Mouse (Mus musculus) left cerebral cortex, adult 8-10 months (tissue): ENCODE results near the gene Olfr222. TPM values are rescaled to one million over a fixed set of nuclear protein-coding genes. Genes with fewer than 3 reads are reported as not detected.
"Not testable (repeated sequence)": the region's sequence is repeated elsewhere in the genome, so short reads cannot be mapped to it uniquely, and the experiment has no call there.

Source experiments
- DNase-seq, 2 experiments: peaks; one replicate each; pipeline ENCODE4 v3.0.0; 2022; ENCODE audit warnings: low spot score in 2 of 2
- total RNA-seq, 4 experiments: library from RNA; stranded (reverse); gene quantifications; 2 replicates each; pipeline ENCODE4 v1.2.4; 2022

The Olfr222 gene
- not detected for total RNA-seq

- not testable (repeated sequence) for DNase-seq
Observed at GRCm38 (mm10) chr11:59576135-59576534, at the start of gene Olfr222. TSS of gene Olfr222 (minus strand) at chr11:59576235.

- peak; percentile 15 to 39 for DNase-seq
Observed at GRCm38 (mm10) chr11:59624017-59624630, 48.1 kb upstream of the Olfr222 start.

- no peak for DNase-seq
Observed at GRCm38 (mm10) chr11:59622214-59622613, 46.2 kb upstream of the Olfr222 start.

GRCm38 (mm10) chr11:59616986-59617385 lies 41.0 kb upstream of the Olfr222 start:
- not testable (repeated sequence) for DNase-seq

GRCm38 (mm10) chr11:59614120-59614519 lies 38.1 kb upstream of the Olfr222 start:
- DNase-seq: no peak

- DNase-seq: no peak
Observed at GRCm38 (mm10) chr11:59611646-59612045, 35.6 kb upstream of the Olfr222 start.

- DNase-seq: no peak
Observed at GRCm38 (mm10) chr11:59602287-59602686, 26.3 kb upstream of the Olfr222 start.

- DNase-seq: no peak
Observed at GRCm38 (mm10) chr11:59600872-59601271, 24.8 kb upstream of the Olfr222 start.

GRCm38 (mm10) chr11:59599211-59599610 lies 23.2 kb upstream of the Olfr222 start:
- DNase-seq: no peak

- no peak for DNase-seq
Observed at GRCm38 (mm10) chr11:59596950-59597349, 20.9 kb upstream of the Olfr222 start.

GRCm38 (mm10) chr11:59596091-59596490 lies 20.1 kb upstream of the Olfr222 start:
- DNase-seq: no peak

GRCm38 (mm10) chr11:59593189-59593588 lies 17.2 kb upstream of the Olfr222 start, which contains the start of gene Olfr223:
TSS of gene Olfr223 (minus strand) at chr11:59593289.
- no peak for DNase-seq

- DNase-seq: no peak
Observed at GRCm38 (mm10) chr11:59589496-59589895, 13.5 kb upstream of the Olfr222 start.

GRCm38 (mm10) chr11:59584539-59584938 lies 8.5 kb upstream of the Olfr222 start:
- no peak for DNase-seq

- no peak for DNase-seq
Observed at GRCm38 (mm10) chr11:59575726-59576125, 309 bp downstream of the Olfr222 start.

- DNase-seq: no peak
Observed at GRCm38 (mm10) chr11:59569306-59569705, 6.7 kb downstream of the Olfr222 start.

GRCm38 (mm10) chr11:59562837-59563236 lies 13.2 kb downstream of the Olfr222 start:
- DNase-seq: no peak

GRCm38 (mm10) chr11:59562336-59562735 lies 13.7 kb downstream of the Olfr222 start:
- no peak for DNase-seq

- no peak for DNase-seq
Observed at GRCm38 (mm10) chr11:59560906-59561305, 15.1 kb downstream of the Olfr222 start.

GRCm38 (mm10) chr11:59554535-59554934 lies 21.5 kb downstream of the Olfr222 start:
- no peak for DNase-seq

GRCm38 (mm10) chr11:59554127-59554526 lies 21.9 kb downstream of the Olfr222 start:
- no peak for DNase-seq

- no peak for DNase-seq
Observed at GRCm38 (mm10) chr11:59544005-59544404, 32.0 kb downstream of the Olfr222 start.

- DNase-seq: no peak
Observed at GRCm38 (mm10) chr11:59543376-59543775, 32.7 kb downstream of the Olfr222 start.

- DNase-seq: no peak
Observed at GRCm38 (mm10) chr11:59542442-59542841, 33.6 kb downstream of the Olfr222 start.
